Mouse (Mus musculus) intestine, embryonic 14.5 days (tissue): Measurements from ENCODE around the gene 9230102O04Rik. TPM values are rescaled to one million over a fixed set of nuclear protein-coding genes. Genes with fewer than 3 reads are reported as not detected.
A peak's percentile ranks its signal among the peaks of the same experiment; 100 is the strongest.

ENCODE experiments used
- ATAC-seq: fragments of 200-750 bp; cut with Nextera tagmentation; replicated peaks from 2 replicates; pipeline ENCODE4 v1.8.0; 2017; ENCODE audit warnings: low read depth, moderate number of reproducible peaks, moderate TSS enrichment, moderate library complexity; ENCODE audit not compliant: low FRiP score, low TSS enrichment
- DNase-seq: peaks from one replicate; pipeline ENCODE4 v3.0.0-alpha.2; 2018; ENCODE audit warnings: low spot score
- H3K27ac ChIP-seq: fragments of 300-500 bp; sonication (generic); 2 replicates; pipeline ENCODE4 v1.5.1; 2014; ENCODE audit warnings: low read depth, mild to moderate bottlenecking, control low read depth
- H3K27me3 ChIP-seq: fragments of 300-500 bp; sonication (generic); replicated peaks from 2 replicates; pipeline ENCODE4 v1.6.1; 2014; ENCODE audit warnings: low read length, control low read depth; ENCODE audit not compliant: control insufficient read depth, insufficient read depth
- H3K36me3 ChIP-seq: fragments of 300-500 bp; sonication (generic); 2 replicates; pipeline ENCODE4 v1.6.1; 2014; ENCODE audit warnings: low read length, control low read depth; ENCODE audit not compliant: control insufficient read depth, insufficient read depth
- H3K4me1 ChIP-seq: fragments of 300-500 bp; sonication (generic); replicated peaks from 2 replicates; pipeline ENCODE4 v1.6.1; 2014; ENCODE audit warnings: low read length, control low read depth, mixed read lengths; ENCODE audit not compliant: control insufficient read depth, insufficient read depth
- H3K4me2 ChIP-seq: fragments of 300-500 bp; sonication (generic); 2 replicates; pipeline ENCODE4 v1.6.1; 2014; ENCODE audit warnings: low read length
- H3K4me3 ChIP-seq: fragments of 300-500 bp; sonication (generic); 2 replicates; pipeline ENCODE4 v1.5.1; 2014; ENCODE audit warnings: low read depth, low read length, control low read depth, mixed read lengths
- H3K9ac ChIP-seq: fragments of 300-500 bp; sonication (generic); 2 replicates; pipeline ENCODE4 v1.6.1; 2014; ENCODE audit warnings: mild to moderate bottlenecking, low read length
- H3K9me3 ChIP-seq: fragments of 300-500 bp; sonication (generic); 2 replicates; pipeline ENCODE4 v1.6.1; 2016; ENCODE audit warnings: low read length, control low read depth; ENCODE audit not compliant: control insufficient read depth
- WGBS: fragments of 180-500 bp; shearing (Covaris S2); extraction: QIAGEN DNeasy Blood & Tissue Kit; methylation state at CpG from one replicate; pipeline ENCODE4 v1.1.7; 2014; 5-methylcytosine and 5-hydroxymethylcytosine counted together
- polyA plus RNA-seq: library from polyadenylated mRNA; unstranded; fragments of >200 nt; fragmentation: Nextera tagmentation; extraction: Ambion mirVana; gene quantifications from 2 replicates; pipeline ENCODE4 v1.2.1, GENCODE M21; 2014

The 9230102O04Rik gene
- polyA plus RNA-seq, 1 experiment from 2014 or later = not detected

DNA sequence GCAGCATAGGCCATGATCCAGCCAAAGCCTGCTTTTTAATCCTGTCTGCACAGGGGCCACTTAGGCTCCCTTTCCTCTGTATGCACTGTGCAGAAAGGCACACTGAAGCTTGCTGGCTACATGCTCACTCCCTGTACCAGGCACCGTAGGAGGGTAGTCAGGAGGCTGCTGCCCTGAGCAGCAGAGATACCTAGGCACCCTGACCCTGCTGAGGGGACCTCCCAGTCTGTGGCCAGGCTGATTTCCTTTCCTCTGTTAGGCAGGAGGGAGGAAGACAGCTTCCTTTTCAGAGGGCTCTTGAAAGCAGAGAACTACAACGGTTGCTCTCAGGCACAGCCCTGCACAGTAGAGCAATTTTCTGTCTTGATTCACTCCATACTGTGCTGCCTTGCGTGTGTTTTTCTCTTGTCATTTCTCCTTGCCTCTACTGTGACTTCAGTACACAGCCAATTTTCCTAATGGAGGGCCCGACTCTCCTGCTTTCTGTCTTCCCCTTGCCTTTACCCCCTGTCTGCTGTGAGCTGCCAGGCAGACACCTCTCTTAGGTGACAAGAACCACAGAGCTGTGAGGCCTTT lies 18.1 kb downstream of the 9230102O04Rik start:
- Histone ChIP-seq H3K4me3 (no peak overlapping the region), H3K9me3 (no peaks in the 10 kb centered on the region), H3K9ac (no peak overlapping the region), H3K4me1 (no peaks in the 10 kb centered on the region), H3K4me2 (no peak overlapping the region), H3K27ac (no peak overlapping the region), H3K27me3 (peaks cover 55% of the 10 kb centered on the region), H3K36me3 (no peaks in the 10 kb centered on the region)
- ATAC-seq = no peak
- DNase-seq = no peak
- 42% methylated on average over 4 of the region's 4 CpGs for WGBS

DNA sequence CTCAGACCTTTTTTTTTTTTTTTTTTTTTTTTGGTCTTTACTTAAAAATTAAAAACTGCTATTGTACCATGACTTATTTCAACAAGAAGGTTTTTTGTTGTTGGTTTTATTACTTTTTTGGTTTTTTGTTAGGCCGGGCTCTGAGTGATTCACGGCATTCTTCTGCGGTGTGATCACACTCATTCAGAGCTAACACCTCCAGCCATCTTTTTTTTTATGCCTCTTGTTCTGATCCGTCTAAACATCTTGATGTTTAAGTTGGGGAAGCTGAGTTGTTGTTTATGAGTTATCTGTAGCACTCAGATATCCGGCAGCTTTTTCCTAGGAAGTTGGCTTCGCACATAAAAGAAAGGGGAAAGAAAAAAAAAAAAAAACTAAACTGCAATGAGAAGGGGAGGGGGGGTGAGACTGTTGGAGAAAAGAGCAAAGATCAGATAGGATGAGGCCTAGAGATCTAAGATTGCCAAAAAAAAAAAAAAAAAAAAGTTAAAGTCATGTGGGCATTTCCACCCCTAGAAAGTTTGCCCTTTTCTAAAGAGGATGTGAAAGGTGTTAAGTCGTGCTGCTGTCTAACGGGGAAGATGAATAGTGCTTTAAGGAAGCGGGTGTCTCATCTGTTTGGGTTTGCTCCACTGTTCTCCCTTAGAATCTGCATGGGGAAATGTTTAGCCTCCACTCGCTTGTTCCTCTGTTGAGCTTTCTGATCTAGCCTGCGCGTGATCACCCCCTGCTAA lies 22.1 kb downstream of the 9230102O04Rik start:
- no peaks in the 10 kb centered on the region for H3K4me1 ChIP-seq
- no peak overlapping the region for H3K9ac ChIP-seq
- 55% methylated on average over 12 of the region's 12 CpGs for WGBS
- DNase-seq (no peak), ATAC-seq (no peak)
- no peak overlapping the region for H3K4me3 ChIP-seq
- peaks cover 16% of the 10 kb centered on the region; the same call in 1 of the 2 replicates for H3K27me3 ChIP-seq
- H3K4me2 ChIP-seq = no peak overlapping the region
- no peak overlapping the region for H3K27ac ChIP-seq
- no peaks in the 10 kb centered on the region for H3K9me3 ChIP-seq
- H3K36me3 ChIP-seq = no peaks in the 10 kb centered on the region

DNA sequence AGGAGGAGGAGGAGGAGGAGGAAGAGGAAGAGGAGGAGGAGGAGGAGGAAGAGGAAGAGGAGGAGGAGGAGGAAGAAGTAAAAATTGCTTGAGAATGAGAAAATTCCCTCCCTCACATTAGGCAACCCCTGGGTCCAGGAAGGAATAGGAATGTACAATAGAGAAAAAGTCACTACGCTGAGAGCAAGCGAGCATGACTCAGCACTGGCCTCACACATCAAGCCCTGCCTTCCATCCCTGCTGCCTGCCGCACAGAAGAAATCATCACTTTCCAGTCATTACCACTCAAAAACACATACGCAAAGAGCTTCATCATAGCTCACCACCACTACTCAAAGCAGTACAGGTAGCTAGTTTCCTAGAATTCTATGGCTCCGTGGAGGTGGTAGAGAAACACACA lies 28.6 kb downstream of the 9230102O04Rik start:
- Histone ChIP-seq H3K27me3 (no peaks in the 10 kb centered on the region), H3K36me3 (no peaks in the 10 kb centered on the region), H3K9me3 (no peaks in the 10 kb centered on the region), H3K27ac (no peak overlapping the region), H3K4me1 (no peaks in the 10 kb centered on the region), H3K9ac (no peak overlapping the region), H3K4me2 (no peak overlapping the region), H3K4me3 (no peak overlapping the region)
- ATAC-seq (no peak), DNase-seq (no peak)
- WGBS = 81% methylated on average over 5 of the region's 5 CpGs

DNA sequence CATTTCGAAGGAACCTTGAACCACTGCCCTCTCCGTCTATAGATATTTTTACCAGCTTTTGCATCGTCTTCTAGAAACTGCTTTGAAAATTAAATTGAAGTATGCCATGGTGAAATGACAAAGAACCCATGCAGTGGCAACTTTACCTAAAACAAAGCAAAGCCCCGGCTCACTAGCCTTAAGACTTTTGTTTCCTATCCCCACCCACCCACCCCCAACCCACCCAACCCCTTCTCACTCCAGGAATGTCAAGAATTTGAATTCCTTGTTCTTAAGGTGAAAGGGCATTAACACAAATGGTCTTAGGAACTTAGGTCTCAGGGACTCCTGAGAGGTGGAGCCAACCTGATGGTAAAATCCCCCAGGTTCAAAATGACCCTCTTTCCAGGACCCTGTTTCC lies 33.5 kb downstream of the 9230102O04Rik start:
- H3K27me3 ChIP-seq = no peaks in the 10 kb centered on the region
- ATAC-seq (no peak), DNase-seq (no peak)
- 0 out of 2 replicates have a peak, but pooled peaks cover 3% of the 10 kb centered on the region for H3K4me1 ChIP-seq
- 50% methylated on average over 4 of the region's 4 CpGs for WGBS
- H3K36me3 ChIP-seq = no peaks in the 10 kb centered on the region
- no peak overlapping the region for H3K4me2 ChIP-seq
- H3K9me3 ChIP-seq = no peaks in the 10 kb centered on the region
- no peak overlapping the region for H3K27ac ChIP-seq
- H3K9ac ChIP-seq = no peak overlapping the region
- H3K4me3 ChIP-seq = no peak overlapping the region

DNA sequence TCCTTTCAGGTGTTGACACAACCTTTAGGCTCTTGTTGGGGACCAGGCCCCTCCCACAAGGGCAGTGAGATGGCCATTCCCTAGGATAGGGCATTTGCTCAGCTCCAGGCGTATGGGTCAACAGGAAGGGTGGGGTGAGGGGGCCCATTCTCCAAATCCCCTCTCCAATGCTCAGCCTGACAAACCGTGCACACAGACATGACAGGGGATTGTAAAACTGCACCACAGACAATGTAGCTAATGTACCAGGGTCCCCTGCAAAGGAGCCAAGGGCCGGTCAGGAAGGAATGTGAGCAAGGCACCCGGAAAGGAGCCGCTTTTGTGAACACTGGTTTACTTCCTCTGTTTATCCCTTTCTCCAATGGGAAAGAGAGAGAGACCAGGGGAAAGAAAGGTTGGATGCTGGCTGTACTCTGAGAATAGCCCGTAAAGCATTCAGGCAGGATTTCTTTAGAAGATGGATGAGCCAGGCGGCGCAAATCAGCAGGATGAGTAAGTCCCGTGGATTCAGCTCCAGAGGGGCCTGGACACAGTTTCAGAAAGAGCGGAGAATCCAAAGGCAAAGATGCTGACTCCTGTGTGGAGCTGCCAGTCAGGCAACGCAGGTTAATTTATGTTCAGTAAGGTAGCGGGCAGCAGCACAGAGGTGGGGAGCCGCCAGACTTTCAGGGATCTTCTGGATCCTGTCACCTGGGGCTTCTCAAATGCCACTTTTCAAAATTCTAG lies 36.3 kb downstream of the 9230102O04Rik start:
- H3K4me1 ChIP-seq = 0 out of 2 replicates have a peak, but pooled peaks cover 3% of the 10 kb centered on the region
- H3K4me2 ChIP-seq = peak overlapping the region; percentile 18; the same call in 1 of the 2 replicates
- H3K9me3 ChIP-seq = no peaks in the 10 kb centered on the region
- ATAC-seq = no peak
- no peaks in the 10 kb centered on the region for H3K36me3 ChIP-seq
- H3K9ac ChIP-seq = no peak overlapping the region
- no peak for DNase-seq
- no peak overlapping the region for H3K4me3 ChIP-seq
- H3K27ac ChIP-seq = no peak overlapping the region
- WGBS = 21% methylated on average over 13 of the region's 13 CpGs
- H3K27me3 ChIP-seq = no peaks in the 10 kb centered on the region

DNA sequence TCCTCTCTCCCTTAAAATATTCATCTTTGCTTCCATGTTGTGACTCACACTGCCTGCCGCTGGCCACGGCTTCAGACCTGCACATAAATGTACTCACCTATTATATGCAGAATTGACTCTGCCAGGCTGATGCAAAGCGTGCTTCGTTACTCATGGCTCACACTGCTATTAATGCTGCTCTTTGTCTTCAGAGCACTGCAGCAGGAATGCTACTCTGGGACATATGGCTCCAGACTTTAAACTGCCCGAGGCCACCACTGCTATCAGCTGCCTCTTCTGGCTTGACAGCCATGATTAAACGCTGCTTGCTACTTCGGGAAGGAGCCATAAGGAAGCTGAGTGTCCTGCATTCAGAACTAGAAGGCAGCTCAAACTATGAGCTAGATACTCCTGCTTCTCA lies 54.1 kb downstream of the 9230102O04Rik start:
- Histone ChIP-seq H3K9ac (no peak overlapping the region), H3K4me2 (no peak overlapping the region), H3K36me3 (no peaks in the 10 kb centered on the region), H3K4me1 (no peaks in the 10 kb centered on the region), H3K27me3 (no peaks in the 10 kb centered on the region), H3K4me3 (no peak overlapping the region), H3K9me3 (no peaks in the 10 kb centered on the region), H3K27ac (no peak overlapping the region)
- 52% methylated on average over 7 of the region's 7 CpGs for whole genome bisulfite sequencing
- DNase-seq (no peak), ATAC-seq (no peak)

DNA sequence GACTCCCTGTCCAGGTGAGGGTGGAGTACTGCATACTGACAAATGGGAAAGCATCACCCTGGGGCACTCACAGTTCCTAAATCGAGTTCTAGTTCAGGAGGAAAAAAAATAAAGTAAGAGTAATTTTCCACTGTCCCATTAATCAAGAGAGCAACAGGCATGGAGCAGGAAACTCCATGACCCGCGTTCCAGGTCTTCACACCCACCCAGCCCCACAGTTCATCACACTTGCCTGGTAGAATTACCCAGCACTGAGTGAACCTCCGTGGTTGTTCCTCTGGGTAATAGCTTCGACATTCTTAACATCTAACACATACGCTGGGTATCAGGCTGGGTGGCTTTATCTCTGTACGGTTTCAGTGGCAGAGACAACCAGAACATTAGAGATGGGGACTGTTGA lies 55.6 kb downstream of the 9230102O04Rik start:
- no peak for ATAC-seq

More for the DNA sequence above, 55.6 kb downstream of the 9230102O04Rik start:
- Histone ChIP-seq H3K4me1 (no peaks in the 10 kb centered on the region), H3K27me3 (no peaks in the 10 kb centered on the region), H3K36me3 (no peaks in the 10 kb centered on the region), H3K4me3 (no peak overlapping the region), H3K4me2 (no peak overlapping the region), H3K9ac (no peak overlapping the region), H3K27ac (no peak overlapping the region), H3K9me3 (no peaks in the 10 kb centered on the region)
- 68% methylated on average over 7 of the region's 7 CpGs for WGBS
- DNase-seq = no peak
